Mouse (Mus musculus): ENCODE results near the gene Vpreb2. TPM values are rescaled to one million over a fixed set of nuclear protein-coding genes. Genes with fewer than 3 reads are reported as not detected.
"Not testable (repeated sequence)": the region's sequence is repeated elsewhere in the genome, so short reads cannot be mapped to it uniquely, and the experiment has no call there.

Gene Vpreb2
- polyA plus RNA-seq, 1 experiment from 2014 or later: not detected

DNA sequence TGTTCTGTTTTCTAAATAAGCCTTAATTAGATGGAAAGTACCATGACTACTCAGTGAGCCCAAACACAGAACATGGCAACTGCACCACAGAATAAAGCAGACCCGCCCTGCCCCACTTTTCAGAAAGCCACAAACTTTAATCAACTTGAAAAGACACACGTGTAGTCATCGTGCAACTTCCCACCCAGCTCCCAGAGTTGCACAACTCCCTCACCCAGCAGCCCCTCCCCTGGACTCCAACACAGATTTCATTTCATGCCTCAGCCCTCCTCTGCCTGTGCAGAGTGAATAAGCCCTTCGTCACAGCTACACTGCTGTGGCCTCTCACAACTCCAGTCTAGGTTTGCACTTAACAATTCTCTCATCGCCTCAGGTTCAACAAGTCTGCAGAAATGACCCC, 24.4 kb downstream of the Vpreb2 start:
- WGBS: 70% methylated on average over 5 of the region's 5 CpGs
- Histone ChIP-seq H3K27ac (no peak overlapping the region), H3K9me3 (no peaks in the 10 kb centered on the region), H3K4me1 (replicated peaks) (no peaks in the 10 kb centered on the region), H3K4me3 (replicated peaks) (no peak overlapping the region), H3K36me3 (no peaks in the 10 kb centered on the region), H3K4me2 (replicated peaks) (no peak overlapping the region), H3K9ac (no peak overlapping the region), H3K27me3 (replicated peaks) (no peaks in the 10 kb centered on the region)
- ATAC-seq: no peak

DNA sequence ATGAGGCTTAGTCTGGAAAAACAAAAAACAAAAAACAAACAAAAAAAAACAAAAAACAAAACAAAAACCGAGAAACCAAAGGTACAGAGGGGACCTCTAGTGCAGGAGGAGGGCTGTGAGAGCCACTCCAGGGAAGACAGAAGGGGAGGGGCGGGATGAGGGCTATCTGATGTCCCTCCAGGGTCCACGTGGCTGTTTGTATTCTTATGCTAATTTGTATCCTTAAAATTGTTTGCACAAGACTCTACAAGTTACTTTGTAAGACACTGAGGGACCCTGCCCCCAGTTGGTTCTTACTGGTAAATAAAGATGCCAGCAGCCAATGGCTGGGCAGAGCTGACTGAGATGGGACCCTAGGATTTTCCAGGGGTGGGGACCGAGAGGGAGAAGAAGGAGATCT, 26.9 kb downstream of the Vpreb2 start:
- WGBS: 53% methylated on average over 4 of the region's 4 CpGs
- ATAC-seq: no peak
- H3K4me2 ChIP-seq (replicated peaks): no peak overlapping the region

DNA sequence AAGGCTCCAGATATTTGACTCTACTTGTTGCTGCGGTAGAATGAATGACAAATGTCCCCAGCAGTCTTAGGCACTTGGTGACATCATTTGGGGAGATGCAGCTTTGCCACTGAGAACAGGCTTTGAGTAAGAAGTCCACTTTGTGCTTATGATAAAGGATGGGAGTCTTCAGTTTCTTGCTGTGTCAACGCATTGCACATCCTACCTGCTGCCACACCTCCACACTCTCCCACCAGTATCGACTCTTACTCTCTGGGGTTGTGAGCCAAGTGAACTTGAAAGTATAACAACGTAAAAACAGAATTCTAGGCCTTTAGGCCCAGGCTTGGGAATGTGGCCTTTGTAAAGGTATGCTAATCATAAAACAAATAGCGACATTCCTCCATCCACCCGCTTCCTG, 30.9 kb downstream of the Vpreb2 start:
- Histone ChIP-seq H3K4me3 (replicated peaks) (no peak overlapping the region), H3K9ac (no peak overlapping the region), H3K4me2 (replicated peaks) (no peak overlapping the region), H3K4me1 (replicated peaks) (no peaks in the 10 kb centered on the region), H3K9me3 (no peaks in the 10 kb centered on the region), H3K27me3 (replicated peaks) (no peaks in the 10 kb centered on the region), H3K27ac (no peak overlapping the region), H3K36me3 (no peaks in the 10 kb centered on the region)
- 63% methylated on average over 6 of the region's 6 CpGs for WGBS
- no peak for ATAC-seq

More for the DNA sequence above, 26.9 kb downstream of the Vpreb2 start:
- Histone ChIP-seq H3K27me3 (replicated peaks) (no peaks in the 10 kb centered on the region), H3K9me3 (no peaks in the 10 kb centered on the region), H3K9ac (no peak overlapping the region), H3K4me1 (replicated peaks) (no peaks in the 10 kb centered on the region), H3K27ac (no peak overlapping the region), H3K36me3 (no peaks in the 10 kb centered on the region), H3K4me3 (replicated peaks) (no peak overlapping the region)

DNA sequence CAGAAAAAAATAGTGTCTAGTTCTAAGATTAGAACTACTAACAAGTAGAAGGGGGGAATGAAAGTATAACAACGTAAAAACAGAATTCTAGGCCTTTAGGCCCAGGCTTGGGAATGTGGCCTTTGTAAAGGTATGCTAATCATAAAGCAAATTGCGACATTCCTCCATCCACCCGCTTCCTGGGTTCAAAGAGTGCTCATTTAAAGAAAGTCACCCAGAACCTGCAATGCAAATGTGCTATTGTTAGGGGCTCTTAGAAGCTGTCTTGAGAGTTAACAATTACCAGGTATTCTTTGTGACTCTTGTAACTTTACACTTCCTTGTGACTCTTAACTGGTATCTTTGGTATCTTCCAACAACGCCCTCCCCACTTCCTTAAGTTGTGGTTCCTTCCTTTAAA, 36.3 kb downstream of the Vpreb2 start:
- H3K36me3 ChIP-seq; H3K4me1 ChIP-seq (replicated peaks); H3K27me3 ChIP-seq (replicated peaks); H3K9me3 ChIP-seq; H3K4me2 ChIP-seq (replicated peaks); ATAC-seq; H3K9ac ChIP-seq; H3K27ac ChIP-seq; H3K4me3 ChIP-seq (replicated peaks): not testable (repeated sequence)
- WGBS: 54% methylated on average over 4 of the region's 4 CpGs

DNA sequence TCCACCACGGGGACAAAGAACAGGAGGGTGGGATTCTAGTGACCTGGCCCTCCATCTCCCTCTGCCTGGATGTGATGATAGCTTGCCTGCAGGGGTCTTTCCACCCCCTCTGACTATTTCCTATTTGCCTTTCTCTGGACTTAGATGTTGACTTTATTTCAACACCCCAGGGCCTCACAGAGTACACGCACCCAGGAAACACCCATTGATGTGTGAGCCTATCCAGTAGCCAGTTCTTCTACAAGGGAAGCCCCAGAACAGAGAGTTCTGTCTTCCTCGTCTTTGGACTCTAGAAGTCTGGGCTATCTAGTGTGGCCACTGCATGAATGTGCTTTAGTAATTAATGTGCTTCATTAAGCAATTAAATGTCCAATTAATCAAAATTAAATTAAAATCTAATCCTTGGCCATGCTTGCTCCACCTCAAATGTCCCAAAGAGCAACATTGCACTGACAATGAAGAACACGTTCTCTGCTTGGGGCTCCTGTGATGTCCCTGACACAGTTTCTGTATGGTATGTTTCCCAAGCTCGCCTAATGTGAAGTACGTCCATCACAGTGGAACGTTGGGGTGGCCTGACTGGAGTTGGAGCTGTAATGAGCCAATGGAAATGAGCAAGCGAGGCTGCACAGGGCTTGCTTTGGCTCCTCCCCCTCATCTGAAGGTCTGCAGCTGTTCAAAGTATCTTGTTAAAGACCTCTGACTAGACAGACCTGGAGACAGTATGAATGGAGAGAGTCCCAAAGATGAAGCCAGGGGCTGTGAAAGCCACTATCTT, 42.7 kb downstream of the Vpreb2 start:
- ATAC-seq: no peak
- Histone ChIP-seq H3K27ac (no peak overlapping the region), H3K27me3 (replicated peaks) (no peaks in the 10 kb centered on the region), H3K9me3 (no peaks in the 10 kb centered on the region), H3K36me3 (no peaks in the 10 kb centered on the region), H3K4me2 (replicated peaks) (no peak overlapping the region), H3K4me3 (replicated peaks) (no peak overlapping the region), H3K4me1 (replicated peaks) (no peaks in the 10 kb centered on the region), H3K9ac (no peak overlapping the region)
- 62% methylated on average over 8 of the region's 8 CpGs for WGBS

DNA sequence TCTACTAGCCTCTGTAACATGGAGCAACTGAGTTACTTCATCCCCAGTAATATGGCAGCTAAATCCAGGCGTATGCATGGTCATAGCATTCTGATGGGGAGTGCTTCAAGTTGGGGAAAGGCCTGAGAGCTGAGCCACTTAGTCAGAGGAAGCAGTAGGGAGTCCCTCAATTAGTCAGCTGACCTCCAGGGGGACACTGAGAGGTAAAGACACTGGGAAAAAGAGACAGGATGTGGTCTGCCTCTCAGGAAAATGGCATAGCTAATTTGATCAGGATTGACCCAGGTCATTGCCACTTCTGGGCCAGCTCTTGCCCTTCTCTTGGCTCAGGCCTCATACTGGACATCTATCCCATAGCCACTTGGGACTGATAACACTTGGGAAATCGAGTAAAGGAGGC, 47.1 kb downstream of the Vpreb2 start:
- WGBS: 57% methylated on average over 2 of the region's 2 CpGs
- Histone ChIP-seq H3K27me3 (replicated peaks) (no peaks in the 10 kb centered on the region), H3K9me3 (no peaks in the 10 kb centered on the region), H3K27ac (no peak overlapping the region), H3K9ac (no peak overlapping the region), H3K4me3 (replicated peaks) (no peak overlapping the region), H3K36me3 (no peaks in the 10 kb centered on the region), H3K4me2 (replicated peaks) (no peak overlapping the region), H3K4me1 (replicated peaks) (no peaks in the 10 kb centered on the region)
- ATAC-seq: no peak

Other genes starting within 250 kb of the Vpreb2 start
- 38.0 and 43.0 TPM in 2 replicates for gene Med15, start 247.5 kb upstream of the Vpreb2 start, polyA plus RNA-seq (2015; fragmentation: Nextera tagmentation; extraction: Ambion mirVana)
- gene Klhl22, start 220.8 kb upstream of the Vpreb2 start, polyA plus RNA-seq (2015; fragmentation: Nextera tagmentation; extraction: Ambion mirVana): 52.3 and 55.6 TPM in 2 replicates
- gene Scarf2, start 183.1 kb upstream of the Vpreb2 start, polyA plus RNA-seq (2015; fragmentation: Nextera tagmentation; extraction: Ambion mirVana): 11.5 and 11.7 TPM in 2 replicates
- not detected in 2 replicates for gene B830017H08Rik, start 147.3 kb upstream of the Vpreb2 start, polyA plus RNA-seq (2015; fragmentation: Nextera tagmentation; extraction: Ambion mirVana)
- gene Car15, start 142.1 kb upstream of the Vpreb2 start, polyA plus RNA-seq (2015; fragmentation: Nextera tagmentation; extraction: Ambion mirVana): 2.0 and 3.1 TPM in 2 replicates
- 0.18 and 0.27 TPM in 2 replicates for gene Gm20518, start 88.8 kb upstream of the Vpreb2 start, polyA plus RNA-seq (2015; fragmentation: Nextera tagmentation; extraction: Ambion mirVana)
- 0.08 TPM in 1 of 2 replicates, not detected in the other for gene Tssk1, start 86.2 kb upstream of the Vpreb2 start, polyA plus RNA-seq (2015; fragmentation: Nextera tagmentation; extraction: Ambion mirVana)
- 68.2 and 70.7 TPM in 2 replicates for gene Dgcr2, start 81.9 kb upstream of the Vpreb2 start, polyA plus RNA-seq (2015; fragmentation: Nextera tagmentation; extraction: Ambion mirVana)
- not detected in 2 replicates for gene Tssk2, start 81.8 kb upstream of the Vpreb2 start, polyA plus RNA-seq (2015; fragmentation: Nextera tagmentation; extraction: Ambion mirVana)
- gene Ess2, start 69.1 kb upstream of the Vpreb2 start, polyA plus RNA-seq (2015; fragmentation: Nextera tagmentation; extraction: Ambion mirVana): 29.7 and 29.8 TPM in 2 replicates
- 0.14 TPM in 1 of 2 replicates, not detected in the other for gene Gsc2, start 65.4 kb upstream of the Vpreb2 start, polyA plus RNA-seq (2015; fragmentation: Nextera tagmentation; extraction: Ambion mirVana)
- gene Slc25a1, start 52.2 kb upstream of the Vpreb2 start, polyA plus RNA-seq (2015; fragmentation: Nextera tagmentation; extraction: Ambion mirVana): 201 and 221 TPM in 2 replicates
- 71.2 and 75.7 TPM in 2 replicates for gene Dgcr6, start 72.4 kb downstream of the Vpreb2 start, polyA plus RNA-seq (2015; fragmentation: Nextera tagmentation; extraction: Ambion mirVana)
- gene Prodh, start 109.8 kb downstream of the Vpreb2 start, polyA plus RNA-seq (2015; fragmentation: Nextera tagmentation; extraction: Ambion mirVana): 15.0 and 19.9 TPM in 2 replicates
- 4.1 and 4.7 TPM in 2 replicates for gene Rtn4r, start 147.2 kb downstream of the Vpreb2 start, polyA plus RNA-seq (2015; fragmentation: Nextera tagmentation; extraction: Ambion mirVana)
- not detected in 2 replicates for gene Ccdc188, start 237.5 kb downstream of the Vpreb2 start, polyA plus RNA-seq (2015; fragmentation: Nextera tagmentation; extraction: Ambion mirVana)